Mouse (Mus musculus) heart, embryonic 10.5 days (tissue): ENCODE results near the gene Tcf7l2. TPM values are rescaled to one million over a fixed set of nuclear protein-coding genes. Genes with fewer than 3 reads are reported as not detected.

ENCODE experiments used
- DNase-seq: peaks from one replicate; pipeline ENCODE4 v3.0.0-alpha.2; 2017; ENCODE audit warnings: low spot score
- H3K27ac ChIP-seq: fragments of 300-500 bp; sonication (generic); 2 replicates; pipeline ENCODE4 v1.5.1; 2016; ENCODE audit warnings: mild to moderate bottlenecking
- H3K27me3 ChIP-seq: fragments of 300-500 bp; sonication (generic); 2 replicates; pipeline ENCODE4 v1.6.1; 2016; ENCODE audit warnings: mild to moderate bottlenecking; ENCODE audit not compliant: poor library complexity, insufficient read depth, severe bottlenecking
- H3K36me3 ChIP-seq: fragments of 300-500 bp; sonication (generic); 2 replicates; pipeline ENCODE4 v1.6.1; 2016; ENCODE audit warnings: mild to moderate bottlenecking, moderate library complexity
- H3K4me1 ChIP-seq: fragments of 300-500 bp; sonication (generic); 2 replicates; pipeline ENCODE4 v1.6.1; 2016; ENCODE audit warnings: mild to moderate bottlenecking
- H3K4me3 ChIP-seq: fragments of 300-500 bp; sonication (generic); 2 replicates; pipeline ENCODE4 v1.5.1; 2016; ENCODE audit warnings: mild to moderate bottlenecking, moderate library complexity
- H3K9me3 ChIP-seq: fragments of 300-500 bp; sonication (generic); 2 replicates; pipeline ENCODE4 v1.6.1; 2016; ENCODE audit warnings: mild to moderate bottlenecking, moderate library complexity
- WGBS: fragments of 180-500 bp; shearing (Covaris S2); methylation state at CpG from one replicate; pipeline ENCODE4 v1.1.7; 2016; 5-methylcytosine and 5-hydroxymethylcytosine counted together
- polyA plus RNA-seq: library from polyadenylated mRNA; unstranded; fragments of >200 nt; fragmentation: Nextera tagmentation; extraction: Ambion mirVana; gene quantifications from 2 replicates; pipeline ENCODE4 v1.2.1, GENCODE M21; 2016

Tcf7l2 gene
- polyA plus RNA-seq, 1 experiment from 2014 or later, result 61.8 TPM

DNA sequence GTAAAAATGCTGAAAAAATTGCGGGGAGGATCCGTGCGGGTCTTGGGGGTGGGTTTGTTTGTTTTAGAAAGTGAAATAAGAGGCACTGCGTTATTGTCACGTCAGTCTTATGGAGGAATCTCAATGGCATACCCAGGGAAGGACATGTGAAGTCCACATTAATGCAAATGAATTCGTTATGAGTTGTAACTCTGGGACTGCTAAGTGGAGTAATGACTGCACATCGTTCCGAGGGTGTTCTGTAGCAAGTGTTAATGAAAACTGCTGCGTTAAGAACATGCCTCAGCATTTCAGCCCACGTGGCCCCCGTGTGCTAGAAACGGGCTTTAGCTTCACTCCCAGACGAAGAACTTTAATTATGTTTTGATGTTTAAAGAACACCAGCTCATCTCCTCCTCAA is 8.4 kb downstream of the Tcf7l2 start:
- Histone ChIP-seq H3K4me1 (peaks cover 94% of the 10 kb centered on the region), H3K36me3 (peaks cover 5% of the 10 kb centered on the region; the same call in 1 of the 2 replicates), H3K9me3 (no peaks in the 10 kb centered on the region), H3K27ac (peak overlapping the region; percentile 6; the same call in 1 of the 2 replicates), H3K4me3 (no peak overlapping the region), H3K27me3 (no peaks in the 10 kb centered on the region)
- WGBS, result 71% methylated on average over 13 of the region's 13 CpGs
- DNase-seq, result no peak

DNA sequence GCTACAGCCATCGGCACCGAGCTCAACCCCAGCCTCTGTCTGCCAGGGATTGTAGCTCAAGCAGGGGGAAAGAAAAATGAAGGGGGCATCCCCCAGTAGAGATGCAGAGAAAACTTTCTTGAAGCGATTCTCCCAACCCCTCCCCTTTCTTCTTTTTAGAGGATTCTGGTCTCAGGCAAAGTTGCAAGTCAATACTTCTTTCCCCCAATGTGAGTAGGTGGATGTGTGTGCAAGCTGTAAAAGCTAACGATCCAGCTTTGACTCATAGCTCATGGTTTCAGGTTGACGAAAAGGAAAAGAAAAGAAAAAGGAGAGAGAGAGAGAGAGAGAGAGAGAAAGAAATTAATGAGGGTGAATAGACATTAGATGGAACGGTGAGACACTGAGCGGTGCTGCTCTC is 8.8 kb downstream of the Tcf7l2 start:
- WGBS, result 69% methylated on average over 7 of the region's 7 CpGs
- Histone ChIP-seq H3K9me3 (no peaks in the 10 kb centered on the region), H3K36me3 (peaks cover 9% of the 10 kb centered on the region; the same call in 1 of the 2 replicates), H3K27ac (peak overlapping the region; percentile 6; the same call in 1 of the 2 replicates), H3K4me1 (peaks cover 92% of the 10 kb centered on the region), H3K27me3 (no peaks in the 10 kb centered on the region), H3K4me3 (no peak overlapping the region)
- DNase-seq, result no peak

DNA sequence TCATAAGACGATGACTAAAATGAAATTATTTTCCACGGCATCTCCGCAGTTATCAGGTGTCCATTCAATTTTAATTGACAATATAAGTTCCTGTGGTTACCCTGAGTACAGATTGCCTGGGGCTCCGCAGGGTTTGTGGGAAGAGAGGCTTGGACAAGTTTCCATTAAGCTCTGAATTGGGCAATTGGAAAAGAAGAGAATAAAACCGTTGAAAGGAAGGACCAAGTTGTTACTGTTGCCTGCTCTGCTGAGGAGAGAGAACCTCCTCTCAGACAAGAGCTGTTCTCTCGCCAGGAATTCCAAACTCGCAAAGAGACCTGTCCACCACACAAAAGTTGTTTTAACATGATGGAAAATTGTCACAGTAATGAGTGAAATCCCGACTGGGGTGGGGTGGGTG is 11.2 kb downstream of the Tcf7l2 start:
- Histone ChIP-seq H3K36me3 (peaks cover 14% of the 10 kb centered on the region; the same call in 1 of the 2 replicates), H3K27ac (no peak overlapping the region), H3K27me3 (no peaks in the 10 kb centered on the region), H3K4me1 (peaks cover 93% of the 10 kb centered on the region), H3K4me3 (no peak overlapping the region), H3K9me3 (no peaks in the 10 kb centered on the region)
- no peak for DNase-seq
- WGBS, result 75% methylated on average over 8 of the region's 8 CpGs

DNA sequence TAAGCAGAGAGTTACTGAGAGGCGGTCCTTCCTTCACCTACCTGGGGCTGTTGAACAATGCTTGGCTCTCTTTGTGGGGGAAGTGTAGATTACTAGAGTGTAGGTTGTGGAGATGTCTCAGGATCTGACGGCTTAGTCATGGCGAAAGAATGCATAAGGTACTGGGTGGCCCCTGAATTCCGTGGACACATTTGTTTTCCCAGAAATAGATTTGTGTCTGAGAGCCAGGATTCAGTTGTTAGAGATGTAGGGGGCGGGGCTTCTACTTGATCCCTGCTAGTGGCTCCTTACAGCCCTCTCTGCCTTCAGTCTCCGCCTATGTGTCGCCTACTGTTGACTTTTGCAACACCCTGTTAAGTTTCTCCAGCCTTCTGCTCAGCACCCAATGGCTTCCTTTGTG is 12.7 kb downstream of the Tcf7l2 start:
- peaks cover 85% of the 10 kb centered on the region for H3K4me1 ChIP-seq
- 0 out of 2 replicates have a peak overlapping the region, but pooled peaks have one; percentile 3 for H3K4me3 ChIP-seq
- 46% methylated on average over 7 of the region's 7 CpGs for WGBS
- peak overlapping the region; percentile 53; the same call in 1 of the 2 replicates for H3K27ac ChIP-seq
- H3K36me3 ChIP-seq, result peaks cover 14% of the 10 kb centered on the region; the same call in 1 of the 2 replicates
- H3K9me3 ChIP-seq, result no peaks in the 10 kb centered on the region
- no peak for DNase-seq
- H3K27me3 ChIP-seq, result no peaks in the 10 kb centered on the region

DNA sequence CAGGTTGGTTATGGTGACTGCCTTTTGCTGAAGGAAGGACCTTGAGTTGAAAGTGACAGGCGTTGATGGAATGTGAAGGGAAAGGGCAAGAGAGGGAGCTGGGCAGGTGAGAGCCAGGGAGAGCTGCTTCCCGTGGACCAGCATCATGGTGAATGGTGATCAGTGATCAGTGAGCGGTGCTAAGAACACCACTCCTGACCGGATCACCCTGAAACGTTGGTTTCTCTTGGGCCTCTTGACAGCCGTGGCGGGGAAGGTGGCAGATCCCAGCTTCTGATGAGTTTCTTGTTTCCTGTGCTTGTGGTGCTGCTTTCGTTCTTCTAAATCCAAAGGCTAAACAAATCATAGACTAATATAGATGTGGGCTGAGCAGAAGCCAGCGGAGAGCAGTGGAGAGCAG is 13.8 kb downstream of the Tcf7l2 start:
- WGBS, result 86% methylated on average over 9 of the region's 9 CpGs

DNA sequence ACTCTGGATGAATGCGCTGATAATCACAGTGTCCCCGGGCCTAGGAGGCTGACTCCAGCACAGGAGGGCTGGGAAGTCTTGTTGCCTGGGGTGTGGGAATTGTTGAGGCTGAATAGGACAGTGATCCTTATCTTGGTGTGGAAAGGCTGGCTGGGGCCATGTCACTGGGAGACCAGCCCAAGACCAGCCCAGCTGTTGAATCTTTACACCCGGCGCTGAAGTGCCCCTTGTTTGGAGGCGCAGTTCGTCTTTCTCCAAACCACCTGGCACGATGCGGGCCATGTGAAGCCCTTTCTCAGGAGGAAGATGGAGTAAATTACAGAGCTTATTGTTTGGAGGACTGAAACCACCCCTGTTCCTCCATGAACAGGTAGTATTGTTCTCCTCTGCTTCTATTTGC is 15.1 kb downstream of the Tcf7l2 start:
- Histone ChIP-seq H3K4me3 (no peak overlapping the region), H3K27ac (peak overlapping the region; percentile 75), H3K9me3 (no peaks in the 10 kb centered on the region), H3K4me1 (peaks cover 69% of the 10 kb centered on the region), H3K27me3 (no peaks in the 10 kb centered on the region), H3K36me3 (peaks cover 14% of the 10 kb centered on the region; the same call in 1 of the 2 replicates)
- DNase-seq, result no peak
- WGBS, result 61% methylated on average over 8 of the region's 8 CpGs

More for the DNA sequence above, 13.8 kb downstream of the Tcf7l2 start:
- Histone ChIP-seq H3K9me3 (no peaks in the 10 kb centered on the region), H3K4me3 (no peak overlapping the region), H3K27me3 (no peaks in the 10 kb centered on the region), H3K4me1 (peaks cover 73% of the 10 kb centered on the region), H3K36me3 (peaks cover 14% of the 10 kb centered on the region; the same call in 1 of the 2 replicates), H3K27ac (peak overlapping the region; percentile 2; the same call in 1 of the 2 replicates)
- no peak for DNase-seq

DNA sequence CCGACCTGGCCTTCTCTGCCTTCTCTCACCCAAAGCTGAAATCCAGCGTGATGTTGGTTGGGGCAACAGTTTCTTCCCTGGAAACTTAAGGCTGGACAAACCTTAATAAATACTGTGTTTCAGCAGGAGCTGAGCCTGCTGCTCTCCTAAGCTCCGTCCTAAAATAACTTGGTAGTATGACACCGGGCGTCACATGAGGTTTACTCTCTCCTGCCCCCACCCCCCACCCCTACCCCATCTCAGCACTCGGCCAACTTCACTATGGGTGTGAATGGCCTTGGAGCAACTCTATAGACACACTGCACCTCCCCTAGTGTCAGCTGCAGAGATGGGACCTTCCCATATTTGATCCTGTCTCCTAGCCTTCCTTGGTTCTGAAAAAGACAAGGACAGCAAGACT is 15.8 kb downstream of the Tcf7l2 start:
- H3K9me3 ChIP-seq, result no peaks in the 10 kb centered on the region
- 52% methylated on average over 6 of the region's 6 CpGs for WGBS
- peaks cover 18% of the 10 kb centered on the region for H3K36me3 ChIP-seq
- H3K4me3 ChIP-seq, result no peak overlapping the region; the same call in 1 of the 2 replicates
- no peaks in the 10 kb centered on the region for H3K27me3 ChIP-seq
- H3K27ac ChIP-seq, result peak overlapping the region; percentile 75
- peaks cover 65% of the 10 kb centered on the region for H3K4me1 ChIP-seq
- DNase-seq, result no peak

DNA sequence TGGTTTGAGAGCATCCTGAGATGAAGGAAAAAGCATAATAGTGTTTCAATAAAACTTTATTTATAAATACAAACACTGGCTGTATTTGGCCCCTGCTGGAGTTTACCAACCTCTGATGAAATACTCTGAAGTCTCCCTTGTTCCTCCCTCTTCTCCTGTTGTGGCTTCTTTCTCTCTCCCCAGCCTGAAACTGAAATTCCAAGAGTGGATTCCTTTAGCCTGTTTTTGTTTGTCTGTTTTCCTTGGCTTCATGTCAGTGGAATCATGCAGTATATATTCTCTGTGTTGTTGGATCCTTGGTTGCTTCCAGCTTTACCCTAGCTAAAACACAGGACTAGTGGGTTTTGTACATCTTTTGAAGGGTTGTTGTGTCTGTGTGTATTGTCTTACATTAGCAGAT is 16.5 kb downstream of the Tcf7l2 start:
- H3K9me3 ChIP-seq, result no peaks in the 10 kb centered on the region
- H3K36me3 ChIP-seq, result peaks cover 22% of the 10 kb centered on the region
- DNase-seq, result no peak
- peaks cover 65% of the 10 kb centered on the region for H3K4me1 ChIP-seq
- H3K4me3 ChIP-seq, result no peak overlapping the region
- no peaks in the 10 kb centered on the region for H3K27me3 ChIP-seq
- H3K27ac ChIP-seq, result peak overlapping the region; percentile 75; the same call in 1 of the 2 replicates

DNA sequence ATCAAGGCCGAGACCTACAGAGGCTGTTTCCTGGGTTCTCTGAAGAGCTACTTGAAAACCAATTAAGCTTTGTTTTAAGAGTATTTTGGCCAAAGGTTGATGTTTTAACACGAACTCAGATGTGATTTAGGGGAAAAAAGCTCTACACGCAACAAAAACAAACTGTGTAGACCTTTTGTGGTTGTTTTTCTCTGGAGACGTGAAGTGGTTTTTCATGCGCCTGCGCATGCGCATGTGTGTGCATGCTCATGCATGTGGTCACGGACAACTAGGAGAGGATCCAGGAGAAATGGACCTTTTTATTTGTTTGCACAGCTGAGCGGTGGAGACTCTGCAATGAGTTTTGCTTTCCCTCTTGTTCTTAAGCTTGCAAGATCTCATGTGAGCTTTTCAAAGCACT is 17.4 kb downstream of the Tcf7l2 start:
- H3K36me3 ChIP-seq, result peaks cover 22% of the 10 kb centered on the region
- peaks cover 70% of the 10 kb centered on the region for H3K4me1 ChIP-seq
- no peaks in the 10 kb centered on the region for H3K9me3 ChIP-seq
- no peak overlapping the region for H3K4me3 ChIP-seq
- 90% methylated on average over 9 of the region's 9 CpGs for WGBS
- no peak for DNase-seq
- no peaks in the 10 kb centered on the region for H3K27me3 ChIP-seq
- H3K27ac ChIP-seq, result no peak overlapping the region

DNA sequence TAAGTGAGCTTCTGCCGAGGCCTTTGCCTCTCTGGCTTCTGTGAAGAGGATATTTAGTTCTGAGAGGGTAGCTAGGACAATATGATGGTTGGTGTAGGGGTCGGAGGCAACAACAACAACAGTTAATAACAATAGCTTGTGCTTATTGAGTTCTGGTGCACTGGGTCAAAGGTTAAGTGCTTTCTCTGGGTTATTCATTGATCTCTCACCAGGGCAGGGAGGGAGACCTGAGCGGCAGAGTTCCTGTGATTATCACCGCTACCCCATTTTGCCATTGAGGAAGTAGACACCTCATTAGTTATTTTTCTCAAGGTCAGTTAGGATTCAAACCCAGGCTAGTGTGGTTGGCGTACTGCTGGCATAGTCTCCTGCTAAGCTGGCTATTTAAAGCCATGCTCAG is 19.5 kb downstream of the Tcf7l2 start:
- H3K27ac ChIP-seq, result no peak overlapping the region
- H3K9me3 ChIP-seq, result no peaks in the 10 kb centered on the region
- H3K36me3 ChIP-seq, result peaks cover 8% of the 10 kb centered on the region
- no peaks in the 10 kb centered on the region for H3K27me3 ChIP-seq
- DNase-seq, result no peak
- peaks cover 52% of the 10 kb centered on the region for H3K4me1 ChIP-seq
- no peak overlapping the region for H3K4me3 ChIP-seq
- WGBS, result 67% methylated on average over 5 of the region's 5 CpGs

DNA sequence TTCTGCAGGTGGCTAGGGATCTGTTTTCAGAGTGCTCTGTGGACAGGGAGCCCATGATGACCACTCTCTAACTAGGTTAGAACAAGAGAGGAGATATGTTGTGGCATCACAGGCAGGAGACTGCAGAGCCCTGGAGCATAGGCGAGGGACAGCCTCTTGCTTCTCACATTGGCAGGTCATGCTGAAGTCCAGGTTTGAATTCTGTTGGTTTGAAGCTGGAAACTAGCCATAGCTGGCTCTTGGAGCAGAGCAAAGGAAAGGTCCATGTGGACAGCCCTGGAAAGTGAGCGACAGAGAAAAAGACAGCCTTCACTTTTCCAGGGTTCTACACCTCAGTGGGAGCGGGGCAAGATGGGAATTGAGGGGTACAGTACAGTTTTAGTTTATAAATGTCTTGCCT is 20.6 kb downstream of the Tcf7l2 start:
- Histone ChIP-seq H3K27me3 (no peaks in the 10 kb centered on the region), H3K9me3 (no peaks in the 10 kb centered on the region), H3K36me3 (peaks cover 8% of the 10 kb centered on the region), H3K4me3 (no peak overlapping the region), H3K4me1 (peaks cover 46% of the 10 kb centered on the region), H3K27ac (no peak overlapping the region)
- WGBS, result 93% methylated on average over 3 of the region's 3 CpGs
- no peak for DNase-seq

DNA sequence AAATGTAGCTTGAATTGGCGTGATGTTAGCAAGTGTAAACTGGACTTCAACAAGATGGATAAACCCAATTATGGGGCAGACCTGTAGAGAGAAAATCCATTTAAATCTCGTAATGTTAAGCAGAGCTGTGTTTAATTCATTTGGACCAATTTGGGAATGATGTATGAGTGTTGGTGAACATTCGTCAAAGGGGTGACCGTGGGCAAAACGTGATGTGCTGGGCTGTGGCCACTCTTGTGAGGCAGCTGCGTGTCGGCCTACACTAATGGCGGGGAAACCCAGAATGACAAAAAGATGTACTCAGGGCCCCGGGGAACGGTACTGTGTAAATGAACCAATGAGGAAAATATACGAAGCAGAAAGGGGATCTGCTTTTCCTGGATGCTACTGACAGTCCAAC is 24.2 kb downstream of the Tcf7l2 start:
- Histone ChIP-seq H3K9me3 (no peaks in the 10 kb centered on the region), H3K4me3 (no peak overlapping the region), H3K27me3 (no peaks in the 10 kb centered on the region), H3K4me1 (peaks cover 59% of the 10 kb centered on the region), H3K36me3 (peaks cover 8% of the 10 kb centered on the region), H3K27ac (no peak overlapping the region)
- no peak for DNase-seq
- WGBS, result 85% methylated on average over 11 of the region's 11 CpGs

DNA sequence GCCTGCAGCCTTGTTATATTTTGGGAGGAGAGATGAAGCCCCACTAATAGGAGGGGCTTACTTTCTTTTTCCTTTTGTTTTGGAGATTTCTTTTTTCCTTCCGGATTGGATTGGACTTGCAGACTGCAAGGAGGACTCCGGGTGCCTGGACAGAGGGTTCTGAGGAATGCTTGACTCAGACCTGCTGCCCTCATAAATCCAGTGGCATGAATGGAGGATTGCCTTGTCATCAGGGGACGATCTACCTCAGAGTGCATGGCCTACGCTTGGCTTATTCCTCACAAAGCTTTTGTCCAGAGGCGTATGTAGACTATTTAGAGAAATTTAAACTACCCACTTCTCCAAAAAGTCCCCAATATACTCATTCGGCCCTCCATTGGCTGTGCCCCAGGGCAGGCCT is 25.5 kb downstream of the Tcf7l2 start:
- H3K4me3 ChIP-seq, result no peak overlapping the region
- peaks cover 7% of the 10 kb centered on the region for H3K36me3 ChIP-seq
- 0 out of 2 replicates have a peak overlapping the region, but pooled peaks have one; percentile 62 for H3K27ac ChIP-seq
- no peaks in the 10 kb centered on the region for H3K9me3 ChIP-seq
- H3K4me1 ChIP-seq, result peaks cover 65% of the 10 kb centered on the region
- no peaks in the 10 kb centered on the region for H3K27me3 ChIP-seq
- DNase-seq, result no peak
- 83% methylated on average over 6 of the region's 6 CpGs for WGBS

DNA sequence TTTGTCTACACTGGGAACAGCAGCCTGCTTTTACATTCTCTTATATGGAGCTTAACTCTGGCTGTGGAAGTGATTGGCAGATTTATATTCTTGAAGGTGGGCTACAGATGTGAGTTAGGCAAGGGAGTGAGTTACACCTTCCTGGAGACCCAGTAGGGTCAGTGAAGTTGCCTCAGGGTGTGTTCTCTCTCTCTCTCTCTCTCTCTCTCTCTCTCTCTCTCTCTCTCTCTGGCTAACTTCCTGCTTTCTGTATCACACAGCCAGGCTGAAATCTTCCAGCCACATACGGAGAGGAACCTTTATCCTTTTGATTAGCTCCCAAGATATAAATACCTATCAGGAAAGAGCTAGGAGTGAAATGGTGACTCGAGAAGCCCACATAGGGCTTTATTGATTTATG is 26.0 kb downstream of the Tcf7l2 start:
- WGBS, result 23% methylated on average over 2 of the region's 2 CpGs
- Histone ChIP-seq H3K4me1 (peaks cover 62% of the 10 kb centered on the region), H3K36me3 (peaks cover 2% of the 10 kb centered on the region), H3K27ac (peak overlapping the region; percentile 62; the same call in 1 of the 2 replicates), H3K4me3 (no peak overlapping the region), H3K9me3 (no peaks in the 10 kb centered on the region), H3K27me3 (no peaks in the 10 kb centered on the region)
- no peak for DNase-seq
